Mouse (Mus musculus) retina, embryonic 14.5 days (tissue): Measurements from ENCODE around the gene Wrnip1.

Experiments used
- DNase-seq: peaks from one replicate; pipeline ENCODE4 v3.0.0-alpha.2; 2015; ENCODE audit warnings: low spot score

Gene Wrnip1

DNA sequence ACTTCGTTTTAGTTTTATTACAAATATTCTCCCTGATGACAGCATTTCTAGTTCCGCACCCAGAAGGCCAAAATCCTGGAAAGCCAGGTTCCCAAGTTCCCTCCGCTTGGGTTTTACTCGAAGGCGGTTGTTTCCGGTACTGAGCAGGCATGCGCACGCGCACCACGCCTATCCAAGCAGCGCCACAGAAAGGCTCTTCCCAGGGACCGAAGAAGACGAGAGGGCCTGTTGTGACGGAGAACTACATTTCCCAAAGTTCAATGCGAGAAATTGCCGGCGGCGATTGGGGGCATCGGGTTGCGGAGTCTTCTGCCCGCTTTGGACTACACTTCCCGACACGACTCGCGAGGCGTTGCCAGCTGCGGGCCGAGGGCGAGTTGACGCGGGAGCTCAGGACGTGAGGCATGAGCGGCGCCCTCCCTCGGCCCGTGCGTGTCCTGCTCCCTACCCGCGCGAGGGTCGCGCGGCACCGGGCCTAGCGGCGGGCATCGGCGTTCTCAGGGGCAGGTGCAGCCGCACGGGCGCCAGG, at the start of gene Wrnip1:
TSS of gene Wrnip1 (plus strand) at position 346 of the 529 bp plus-strand sequence.
- peak; percentile 99 for DNase-seq

- DNase-seq, result no peak
Measured at GRCm38 (mm10) chr13:32752066-32752657, 49.7 kb upstream of the Wrnip1 start.

DNA sequence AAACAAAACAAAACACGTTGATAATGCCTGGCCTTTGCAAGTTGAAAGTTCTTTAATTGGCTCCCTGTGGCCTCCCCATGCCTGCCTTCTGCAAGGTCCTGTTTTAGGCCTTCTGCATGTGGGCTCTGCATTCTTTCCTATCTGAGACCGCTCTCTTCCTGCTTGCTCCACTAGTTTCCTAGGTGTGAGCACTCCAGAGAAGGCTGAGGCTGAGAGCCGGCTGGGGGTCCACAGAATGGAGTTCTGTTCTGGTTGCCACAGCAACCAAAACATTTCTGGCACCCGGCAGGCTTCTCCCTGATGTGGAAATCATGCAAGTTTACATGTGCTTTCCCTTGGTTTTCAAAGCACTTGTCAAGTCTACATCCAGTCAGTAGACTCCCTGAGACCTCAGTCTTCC, 42.8 kb upstream of the Wrnip1 start:
- DNase-seq, result no peak

GRCm38 (mm10) chr13:32760795-32761194, 41.0 kb upstream of the Wrnip1 start:
- no peak for DNase-seq

- no peak for DNase-seq
Measured at GRCm38 (mm10) chr13:32763141-32763540, 38.7 kb upstream of the Wrnip1 start.

- DNase-seq, result no peak
Measured at GRCm38 (mm10) chr13:32764448-32764847, 37.4 kb upstream of the Wrnip1 start.

- DNase-seq, result peak; percentile 64
Measured at GRCm38 (mm10) chr13:32768104-32768503, 33.7 kb upstream of the Wrnip1 start.

GRCm38 (mm10) chr13:32769960-32770359, 31.9 kb upstream of the Wrnip1 start:
- DNase-seq, result peak; percentile 24

GRCm38 (mm10) chr13:32775889-32776288, 25.9 kb upstream of the Wrnip1 start:
- no peak for DNase-seq

DNA sequence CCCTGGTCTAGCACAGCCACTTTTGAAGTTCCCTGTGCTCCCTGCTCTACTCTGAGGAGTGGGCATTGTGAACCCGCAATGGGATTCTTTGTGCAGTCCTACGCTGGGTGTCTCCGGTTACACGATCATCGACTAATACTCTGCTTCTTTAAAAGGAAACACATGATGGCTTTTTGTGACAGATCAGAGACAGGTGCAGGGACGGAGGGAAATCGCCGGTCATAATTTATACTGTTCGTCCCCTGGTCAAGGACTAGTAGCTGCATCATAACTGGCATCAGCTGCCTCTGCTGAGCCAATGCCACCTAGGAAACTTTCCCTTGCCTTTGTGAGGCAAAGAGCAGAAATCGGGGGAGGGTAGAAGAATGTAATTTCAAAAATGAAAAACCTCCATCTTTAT, 25.5 kb upstream of the Wrnip1 start:
- no peak for DNase-seq

DNA sequence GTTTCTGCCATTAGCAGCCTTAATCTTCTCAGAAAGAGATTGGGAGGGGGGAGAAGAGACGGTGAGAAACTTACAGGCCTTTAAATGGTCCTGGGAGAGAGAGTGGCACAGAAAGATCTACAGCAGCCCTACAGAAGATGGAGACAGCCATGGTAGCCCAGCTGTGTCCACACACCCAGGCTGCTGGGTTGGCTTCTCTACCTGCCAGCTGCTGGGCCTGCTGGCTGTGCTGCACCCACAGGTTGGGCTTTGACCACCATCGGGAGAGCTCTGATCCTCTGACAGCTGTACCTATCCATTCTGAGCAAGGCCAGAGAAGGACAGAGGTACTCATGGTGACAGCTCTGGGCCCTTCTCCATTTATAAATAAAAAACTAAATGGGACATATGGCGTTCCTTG, 23.0 kb upstream of the Wrnip1 start:
- no peak for DNase-seq

GRCm38 (mm10) chr13:32783055-32783454, 18.8 kb upstream of the Wrnip1 start:
- peak; percentile 31 for DNase-seq

DNA sequence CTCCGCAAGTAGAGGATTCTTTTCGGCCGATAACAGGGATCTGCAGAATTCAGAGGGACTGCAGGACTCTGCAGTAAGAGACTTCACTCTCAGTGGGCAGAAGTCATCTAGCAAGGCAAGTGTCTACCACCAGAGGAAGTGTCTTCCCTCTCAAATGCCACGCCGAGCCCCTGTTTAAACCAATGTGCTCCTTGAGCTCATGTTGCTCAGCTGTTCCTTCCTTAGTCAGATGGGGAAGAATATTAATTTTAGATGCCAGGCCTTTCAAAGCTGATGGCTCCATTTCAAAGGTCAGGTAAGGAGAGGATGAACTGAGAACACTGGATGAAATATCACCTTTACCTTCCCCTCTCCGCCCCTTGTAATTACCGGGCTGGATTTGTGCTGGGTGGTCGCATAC, 18.0 kb upstream of the Wrnip1 start, which contains the start of gene Mylk4:
TSS of gene Mylk4 (minus strand) at position 139 of the 400 bp plus-strand sequence.
- DNase-seq, result no peak

- DNase-seq, result no peak
Measured at GRCm38 (mm10) chr13:32787584-32787983, 14.3 kb upstream of the Wrnip1 start.

- DNase-seq, result no peak
Measured at GRCm38 (mm10) chr13:32789781-32790180, 12.1 kb upstream of the Wrnip1 start.

DNA sequence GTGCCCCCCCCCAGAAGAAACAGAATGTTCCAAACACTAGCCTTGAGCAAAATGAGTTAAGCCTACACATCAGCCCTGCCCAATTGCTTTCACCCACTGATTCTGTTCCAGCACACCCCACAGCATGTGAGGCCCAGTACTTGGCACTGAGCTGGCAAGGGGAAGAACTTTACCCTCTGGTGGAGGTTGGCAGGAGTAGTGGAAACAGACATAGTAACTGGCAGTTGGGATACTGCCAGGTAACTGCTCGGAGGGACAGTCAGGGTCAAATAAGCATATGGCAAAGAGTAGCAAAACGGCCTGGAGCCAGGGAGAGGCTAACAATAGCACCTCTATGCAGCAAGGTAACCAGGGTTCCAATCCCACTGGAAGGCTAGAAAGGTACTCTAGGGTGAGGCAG, 7.2 kb upstream of the Wrnip1 start:
- DNase-seq, result no peak

DNA sequence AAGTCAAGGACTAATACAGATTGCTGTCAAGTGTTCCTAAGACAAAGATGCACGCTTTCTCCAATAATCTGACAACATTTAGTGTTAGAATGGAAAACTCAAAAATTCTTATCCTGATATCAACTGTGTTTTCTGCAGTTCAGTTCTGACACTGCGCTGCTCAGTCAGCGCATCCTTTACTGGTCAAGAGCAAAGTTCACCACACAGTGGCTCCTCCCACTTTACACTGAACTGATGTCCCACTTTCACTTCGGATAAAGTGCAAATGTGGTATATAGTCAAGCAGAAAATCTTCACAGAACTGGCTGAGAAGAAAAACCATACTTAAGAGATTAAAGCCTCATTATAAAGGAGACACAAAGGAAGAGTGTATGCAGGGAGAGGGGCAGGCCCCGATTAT, 6.7 kb upstream of the Wrnip1 start:
- DNase-seq, result no peak

DNA sequence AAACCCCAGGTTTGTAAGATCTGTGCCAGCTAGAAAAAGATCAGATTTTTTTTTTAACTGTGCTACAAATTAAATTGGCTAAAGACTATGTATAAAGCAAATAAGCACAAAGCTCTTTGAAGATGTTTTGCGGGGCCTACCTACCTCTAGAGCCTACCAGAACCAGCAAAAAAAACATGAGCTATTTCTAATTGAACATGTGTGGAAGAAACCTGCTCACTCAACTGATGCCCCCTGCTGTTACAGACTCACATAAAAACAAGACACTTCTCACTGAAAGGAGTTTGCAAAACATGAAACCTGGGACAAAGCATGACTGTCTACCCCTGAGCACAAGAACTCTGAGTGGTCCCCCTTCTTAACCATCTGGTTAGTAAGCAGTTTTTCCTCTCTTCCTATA, 4.8 kb upstream of the Wrnip1 start:
- DNase-seq, result no peak

- peak; percentile 47 for DNase-seq
Measured at GRCm38 (mm10) chr13:32799131-32799530, 2.7 kb upstream of the Wrnip1 start.

GRCm38 (mm10) chr13:32800859-32801258, 979 bp upstream of the Wrnip1 start:
- DNase-seq, result no peak

DNA sequence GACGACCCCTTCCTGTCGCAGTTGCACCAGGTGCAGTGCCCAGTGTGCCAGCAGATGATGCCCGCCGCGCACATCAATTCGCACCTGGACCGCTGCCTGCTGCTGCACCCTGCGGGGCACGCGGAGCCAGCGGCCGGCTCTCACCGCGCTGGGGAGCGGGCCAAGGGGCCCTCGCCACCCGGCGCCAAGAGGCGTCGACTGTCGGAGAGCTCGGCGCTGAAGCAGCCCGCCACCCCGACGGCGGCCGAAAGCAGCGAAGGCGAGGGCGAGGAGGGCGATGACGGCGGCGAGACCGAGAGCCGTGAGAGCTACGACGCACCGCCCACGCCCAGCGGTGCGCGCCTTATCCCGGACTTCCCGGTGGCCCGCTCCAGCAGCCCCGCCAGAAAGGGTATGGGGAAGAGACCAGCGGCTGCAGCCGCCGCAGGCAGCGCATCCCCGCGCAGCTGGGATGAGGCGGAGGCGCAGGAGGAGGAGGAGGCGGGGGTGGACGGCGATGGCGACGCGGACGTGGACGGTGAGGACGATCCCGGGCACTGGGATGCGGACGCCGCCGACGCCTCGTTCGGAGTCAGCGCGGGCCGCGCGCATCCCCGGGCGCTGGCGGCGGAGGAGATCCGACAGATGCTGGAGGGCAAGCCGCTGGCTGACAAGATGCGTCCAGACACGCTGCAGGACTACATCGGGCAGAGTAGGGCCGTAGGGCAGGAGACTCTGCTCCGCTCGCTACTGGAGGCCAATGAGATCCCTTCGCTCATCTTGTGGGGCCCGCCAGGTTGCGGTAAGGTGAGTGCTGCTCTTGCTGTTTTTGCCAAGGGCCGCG, 632 bp downstream of the Wrnip1 start, which contains the start of gene D930007J09Rik:
TSS of gene D930007J09Rik (minus strand) at position 591 of the 823 bp plus-strand sequence.
- DNase-seq, result peak; percentile 60

- no peak for DNase-seq
Measured at GRCm38 (mm10) chr13:32803701-32804345, 2.0 kb downstream of the Wrnip1 start.

GRCm38 (mm10) chr13:32806820-32807219, 5.0 kb downstream of the Wrnip1 start:
- peak; percentile 27 for DNase-seq
